Mouse (Mus musculus): Measurements from ENCODE around the gene Trcg1.

GRCm38 (mm10) chr9:57237705-57238104 is 1.3 kb downstream of the Trcg1 start:
- TF ChIP-seq CTCF (conservative IDR thresholded peaks at IDR 0.05; ENCODE audit: low read length) = no peak
- TF ChIP-seq NANOG (IDR thresholded peaks at IDR 0.05; ENCODE audit: borderline replicate concordance, low read length) = no peak
- TF ChIP-seq POU5F1 (IDR thresholded peaks at IDR 0.05; ENCODE audit: borderline replicate concordance, low read length) = no peak

Measured in E14TG2a.4 (cell line).